Mouse (Mus musculus) heart, postnatal 4 days (tissue): ENCODE measurements around the gene Abcd2. TPM values are rescaled to one million over a fixed set of nuclear protein-coding genes. Genes with fewer than 3 reads are reported as not detected.

Source experiments
- DNase-seq: peaks from one replicate; pipeline ENCODE4 v3.0.0; 2021
- total RNA-seq, 2 experiments: library from RNA; stranded (reverse); gene quantifications; 2 replicates each; pipeline ENCODE4 v1.2.3; 2021

The Abcd2 gene
- total RNA-seq: 1 to 10 TPM; 1.2 to 1.4 TPM

DNA sequence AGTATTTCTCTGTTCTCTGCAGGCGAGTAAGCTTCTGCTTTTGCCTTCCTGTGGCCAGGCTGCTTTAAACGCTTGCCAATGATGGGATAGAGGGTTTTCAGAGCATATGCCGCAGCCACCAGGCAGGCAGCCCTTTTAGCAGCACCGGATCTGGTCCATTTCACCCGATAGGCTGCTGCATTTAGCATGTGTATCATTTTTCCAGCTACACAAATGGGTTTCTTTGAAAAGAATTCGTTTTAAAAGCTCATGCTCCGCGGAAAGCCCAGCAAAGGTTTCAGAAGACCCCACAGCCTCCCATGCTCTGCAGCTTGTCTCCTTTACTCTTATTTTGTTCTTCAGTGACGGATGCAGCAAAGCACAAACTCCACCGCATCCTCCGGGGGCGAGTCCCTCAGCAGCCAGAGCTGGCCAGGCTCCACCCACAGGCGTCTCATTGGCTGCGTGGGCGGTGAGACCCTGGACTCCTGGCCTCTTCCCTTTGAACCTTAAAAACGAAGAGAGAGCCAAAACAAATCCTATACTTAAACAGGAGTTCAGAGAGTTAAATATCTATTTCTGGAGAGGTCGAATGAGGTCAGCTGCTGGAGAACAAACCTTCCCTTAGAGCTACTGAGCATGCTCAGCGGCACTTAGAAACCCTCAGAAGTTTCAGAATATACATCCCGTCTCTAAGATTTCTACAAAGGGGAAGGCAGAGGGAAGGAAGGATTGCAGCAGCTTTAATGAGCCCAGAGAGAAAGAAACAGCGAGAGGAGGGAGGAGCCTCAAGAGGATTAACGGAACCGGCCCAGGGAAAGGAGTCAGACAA is at the start of gene Abcd2:
Gene Abcd2 (minus strand): TSS at position 388 of the 811 bp plus-strand sequence.
- peak; percentile 77 for DNase-seq

DNA sequence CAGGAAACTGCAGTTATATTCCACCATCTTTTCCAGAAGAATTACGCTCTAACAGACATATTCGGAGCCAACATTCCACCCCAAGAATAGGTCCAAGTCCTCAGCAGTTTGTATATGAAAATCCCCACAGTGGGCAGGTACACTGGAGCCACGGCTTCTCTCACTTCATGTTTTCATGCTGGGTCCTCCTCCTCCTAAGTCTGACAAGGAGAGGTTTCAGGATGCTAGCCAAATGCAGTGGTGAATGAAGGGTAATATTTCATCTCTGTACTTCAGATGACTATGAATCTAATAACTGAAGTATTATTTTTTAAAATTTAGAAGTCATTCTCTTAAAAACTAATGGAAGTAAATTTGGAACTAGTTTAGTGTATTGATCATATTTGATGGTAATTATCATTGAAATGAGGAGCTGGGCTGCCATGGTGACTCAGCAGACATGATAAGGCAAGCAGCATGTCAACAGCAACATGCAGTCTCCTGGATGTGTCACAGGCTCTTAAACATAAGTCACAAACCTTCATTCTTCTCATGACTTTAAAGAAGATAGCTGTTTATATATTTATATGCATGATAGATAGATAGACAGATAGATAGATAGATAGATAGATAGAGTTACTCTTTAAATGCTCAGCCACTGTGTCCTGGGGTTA is 49.2 kb upstream of the Abcd2 start:
- no peak for DNase-seq

DNA sequence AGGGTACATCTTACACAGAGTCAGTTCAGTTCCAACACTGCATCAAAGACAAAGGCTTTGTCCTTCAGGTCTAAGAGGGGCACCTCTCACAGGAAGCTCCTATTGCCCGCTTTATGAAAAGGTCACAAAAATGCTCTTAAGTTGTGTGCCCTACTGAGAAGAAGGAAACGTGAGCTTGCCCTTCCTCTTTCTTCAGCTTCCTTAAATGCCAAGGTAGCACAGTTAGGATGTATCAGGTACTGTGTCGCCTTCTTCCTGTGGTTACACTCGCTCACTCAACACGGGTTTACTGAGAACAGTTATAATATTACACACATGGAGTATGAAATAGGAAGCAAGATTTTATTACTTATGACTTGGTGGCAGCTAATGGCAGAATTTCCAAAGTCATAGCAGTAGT is 45.7 kb upstream of the Abcd2 start:
- no peak for DNase-seq

DNA sequence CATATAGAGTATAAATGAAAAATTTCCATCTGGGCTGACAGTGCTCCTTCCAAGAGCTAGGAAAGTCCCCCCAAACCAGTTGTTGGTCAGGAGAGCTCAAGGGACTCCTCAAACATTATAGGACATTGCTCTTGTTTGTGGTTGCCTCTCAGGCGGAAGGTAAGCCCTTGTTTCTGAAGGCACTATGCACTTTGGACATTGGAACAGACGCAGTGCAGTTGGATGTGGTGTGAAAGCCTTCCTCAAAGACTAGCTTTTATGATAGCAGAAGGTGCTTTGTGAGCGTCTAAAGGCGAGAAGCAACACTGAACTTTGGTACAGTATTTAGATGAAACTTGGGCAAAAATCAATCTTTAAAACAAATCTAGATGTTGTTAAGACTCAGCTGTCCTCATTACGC is 14.9 kb upstream of the Abcd2 start:
- DNase-seq: no peak

DNA sequence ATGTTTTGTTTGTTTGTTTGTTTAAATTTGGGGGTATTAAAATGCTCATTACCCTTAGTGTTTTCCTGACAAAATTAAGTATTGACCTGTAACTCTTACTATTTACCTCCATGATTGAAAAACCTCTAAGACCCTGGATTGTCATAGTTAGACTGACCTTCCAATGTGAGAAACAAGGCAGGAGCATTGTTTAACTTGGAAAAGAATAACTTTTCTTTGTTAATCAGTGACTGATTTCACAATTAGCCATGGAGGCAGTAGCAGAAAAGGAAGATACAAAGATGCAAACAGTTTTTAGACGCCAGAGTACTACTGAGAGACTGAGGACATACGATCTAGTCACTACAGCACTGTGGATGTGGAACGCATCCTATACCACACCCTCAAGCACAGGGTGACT is 11.9 kb upstream of the Abcd2 start:
- no peak for DNase-seq

DNA sequence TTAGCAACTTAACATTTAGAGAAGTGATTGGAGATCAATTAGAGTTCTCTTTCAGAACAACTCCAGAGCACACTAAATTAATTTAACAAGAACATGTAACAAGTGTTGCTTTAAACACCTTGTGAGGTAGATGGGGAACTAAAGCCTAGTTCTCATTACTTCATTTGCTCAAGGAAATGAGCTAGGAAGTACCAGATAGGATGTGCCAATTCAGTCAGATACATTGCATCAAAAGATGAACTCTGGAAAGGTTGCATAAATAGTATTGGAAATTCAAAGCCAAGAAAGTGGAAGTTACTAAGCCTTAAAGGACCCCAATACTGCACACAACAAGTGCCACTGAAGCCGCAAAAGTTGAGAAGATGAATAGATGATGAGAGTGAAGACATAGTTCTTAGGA is 10.9 kb upstream of the Abcd2 start:
- no peak for DNase-seq

DNA sequence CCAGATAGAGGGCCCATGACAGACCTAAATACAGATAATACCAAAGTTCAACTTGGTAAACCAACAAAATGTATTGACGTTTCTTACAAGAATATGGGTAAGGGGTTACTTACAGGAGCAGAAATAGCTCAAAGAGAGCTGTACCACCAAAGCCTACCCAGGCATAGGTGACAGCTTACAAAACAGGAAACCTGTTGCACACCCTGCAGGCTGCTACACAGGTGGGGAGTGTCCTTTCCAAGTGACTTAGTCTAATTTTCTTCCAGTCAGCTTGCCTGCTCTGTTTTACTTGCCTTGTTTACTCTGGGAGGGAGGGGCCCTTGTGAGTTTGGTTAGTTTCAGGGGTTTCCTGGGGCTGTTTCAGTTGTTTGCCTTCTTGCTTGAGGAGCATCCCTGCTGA is 9.2 kb upstream of the Abcd2 start:
- no peak for DNase-seq

DNA sequence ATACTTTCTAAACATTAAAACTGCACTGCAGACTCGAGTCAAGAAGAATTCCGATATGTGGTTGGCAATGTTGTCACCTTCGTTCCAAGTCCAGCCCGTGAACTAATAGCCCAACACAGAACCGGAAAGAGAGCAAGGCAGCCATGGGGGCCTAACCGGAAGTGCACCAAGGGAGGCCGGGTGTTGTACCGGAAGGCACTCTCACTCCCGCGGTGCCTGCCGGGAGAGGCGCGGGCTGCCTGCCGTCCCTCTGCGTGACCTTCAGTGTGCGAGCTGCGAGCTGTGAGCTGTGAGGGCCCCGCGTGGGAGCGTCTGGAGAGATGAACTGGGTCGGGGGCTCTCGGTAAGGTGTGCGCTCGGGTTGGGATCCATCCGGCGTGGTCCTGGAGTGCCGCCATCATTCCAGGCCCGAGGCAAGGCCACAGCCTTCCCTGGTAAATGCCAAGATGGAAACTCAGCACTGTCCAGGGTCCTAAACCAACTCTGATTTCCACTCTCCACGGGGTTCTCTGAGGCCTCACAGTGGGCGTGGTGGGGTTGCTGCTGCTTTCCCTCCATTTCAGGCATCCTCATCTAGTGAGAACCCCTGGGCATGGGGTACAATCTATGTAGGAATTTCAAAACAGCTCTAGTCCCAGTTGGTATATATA is 7.8 kb upstream of the Abcd2 start, which contains the start of gene CN725425:
Gene CN725425 (plus strand): TSS at position 239 of the 650 bp plus-strand sequence.
- DNase-seq: no peak

DNA sequence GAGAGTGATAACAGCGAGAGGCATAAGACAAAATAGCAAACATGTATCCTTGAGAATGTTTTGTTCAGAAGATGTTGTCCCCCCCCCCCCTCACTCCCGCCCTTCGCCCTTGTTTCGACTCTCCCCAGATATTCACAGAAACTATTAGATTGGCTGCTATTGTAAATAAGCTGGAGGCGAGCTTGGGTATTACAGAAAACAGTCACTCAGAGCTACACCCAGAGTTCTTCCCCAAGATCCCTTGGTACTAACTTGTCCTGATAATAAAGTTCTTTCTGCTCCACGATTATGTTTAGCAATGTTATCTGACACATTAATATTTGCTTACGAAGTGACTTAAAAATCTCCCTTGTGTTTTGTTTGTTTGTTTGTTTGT is 612 bp upstream of the Abcd2 start:
- no peak for DNase-seq

DNA sequence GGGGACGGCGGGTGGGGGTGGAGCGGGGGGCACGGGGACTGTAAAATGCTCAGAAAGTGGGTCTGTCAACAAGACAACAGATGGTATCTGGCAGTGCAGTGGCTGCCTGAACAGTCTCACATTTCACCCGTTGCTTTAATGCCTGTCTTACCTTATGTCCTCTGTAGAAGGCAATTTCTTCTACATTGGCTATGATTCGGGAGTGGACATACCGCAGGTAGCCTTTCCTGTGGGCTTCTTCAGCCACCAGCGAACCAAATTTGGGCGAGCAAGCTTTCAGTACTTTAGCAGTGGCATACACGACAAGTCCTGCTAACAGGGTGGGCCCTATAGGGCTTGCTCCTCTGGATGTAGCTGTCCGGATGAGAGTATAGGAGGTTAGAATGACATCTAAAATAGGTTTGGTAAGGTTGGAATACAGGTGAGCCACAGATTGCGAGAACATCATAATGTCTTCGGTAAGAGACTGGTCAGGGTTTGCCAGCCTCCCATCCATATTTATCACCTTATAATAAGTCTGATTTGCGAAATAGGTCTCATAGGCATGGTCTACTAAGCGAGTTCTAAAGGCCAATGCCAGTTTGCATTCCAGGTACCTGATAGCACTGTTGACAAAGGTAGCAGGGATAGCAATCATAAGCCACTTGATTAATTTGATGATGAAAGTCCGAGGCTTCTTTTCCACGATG is 936 bp downstream of the Abcd2 start:
- DNase-seq: no peak

DNA sequence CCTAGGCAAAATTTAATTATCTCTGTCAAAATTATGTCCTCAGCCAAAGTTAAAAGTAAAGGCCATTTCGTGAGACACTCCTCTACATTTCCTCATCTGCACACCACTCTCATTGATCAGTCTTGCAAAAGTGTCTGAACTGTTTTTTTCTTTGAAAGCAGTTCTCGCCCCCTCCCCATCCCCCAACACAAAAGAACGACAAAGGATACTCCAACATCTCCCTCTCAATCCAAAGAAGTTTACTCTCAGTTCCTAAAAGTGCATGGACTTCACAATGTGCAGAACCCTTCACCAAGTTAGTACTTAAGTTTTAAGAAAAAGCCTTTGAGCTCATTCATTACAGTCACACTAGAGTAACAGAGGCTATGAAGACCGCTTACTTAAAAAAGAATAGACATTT is 1.6 kb downstream of the Abcd2 start:
- DNase-seq: no peak

DNA sequence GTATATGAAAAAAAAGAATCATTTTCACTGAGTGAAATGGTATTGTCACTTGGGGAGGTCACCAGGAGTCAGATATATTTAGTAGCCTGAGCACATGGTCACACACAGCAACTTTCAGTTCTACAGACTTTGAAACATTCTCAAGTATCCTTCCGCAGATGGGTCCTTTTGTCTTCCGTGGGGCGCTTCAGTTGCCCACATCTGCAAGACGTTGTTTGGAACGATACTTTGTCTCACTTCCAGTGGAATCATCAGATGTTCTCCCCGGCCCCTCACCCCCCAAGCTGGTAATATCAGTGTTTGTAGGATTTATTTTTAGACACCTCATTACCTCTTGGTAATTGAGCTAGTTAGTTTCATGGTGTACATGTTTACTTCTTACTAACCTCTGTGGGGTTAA is 5.2 kb downstream of the Abcd2 start:
- no peak for DNase-seq

DNA sequence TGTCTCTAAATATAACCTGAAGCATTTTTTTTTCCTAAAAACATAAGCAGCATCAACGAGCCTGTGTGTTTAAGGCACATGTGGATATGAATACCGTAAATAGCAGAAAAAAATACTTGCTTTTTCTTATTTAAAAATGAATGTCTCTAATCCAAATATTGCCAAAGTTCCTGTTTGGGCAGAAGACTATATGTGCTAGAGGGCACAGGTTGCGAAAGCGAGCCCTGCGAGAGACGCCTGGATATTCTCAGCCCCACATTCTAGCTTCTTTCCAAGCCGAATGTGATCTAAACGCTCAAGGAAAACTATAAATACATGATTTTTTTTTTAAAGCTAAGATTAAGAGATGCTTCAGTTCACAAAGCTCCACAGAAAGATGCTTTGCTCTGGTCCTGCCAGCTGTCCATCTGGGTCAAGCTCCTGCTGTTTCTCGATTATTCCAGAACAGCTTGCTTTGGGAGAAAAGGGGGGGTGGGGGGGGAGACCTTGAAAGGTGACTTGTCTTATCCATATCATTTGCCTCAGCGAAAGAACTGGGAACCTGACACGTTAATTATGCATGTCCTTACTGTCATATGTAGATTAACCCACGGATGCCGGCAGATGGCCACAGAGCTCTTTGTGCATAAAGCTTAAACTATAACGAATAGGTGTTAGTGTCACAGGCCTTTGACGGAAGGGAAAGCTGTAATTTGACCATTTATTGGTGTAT is 11.5 kb downstream of the Abcd2 start:
- DNase-seq: no peak

DNA sequence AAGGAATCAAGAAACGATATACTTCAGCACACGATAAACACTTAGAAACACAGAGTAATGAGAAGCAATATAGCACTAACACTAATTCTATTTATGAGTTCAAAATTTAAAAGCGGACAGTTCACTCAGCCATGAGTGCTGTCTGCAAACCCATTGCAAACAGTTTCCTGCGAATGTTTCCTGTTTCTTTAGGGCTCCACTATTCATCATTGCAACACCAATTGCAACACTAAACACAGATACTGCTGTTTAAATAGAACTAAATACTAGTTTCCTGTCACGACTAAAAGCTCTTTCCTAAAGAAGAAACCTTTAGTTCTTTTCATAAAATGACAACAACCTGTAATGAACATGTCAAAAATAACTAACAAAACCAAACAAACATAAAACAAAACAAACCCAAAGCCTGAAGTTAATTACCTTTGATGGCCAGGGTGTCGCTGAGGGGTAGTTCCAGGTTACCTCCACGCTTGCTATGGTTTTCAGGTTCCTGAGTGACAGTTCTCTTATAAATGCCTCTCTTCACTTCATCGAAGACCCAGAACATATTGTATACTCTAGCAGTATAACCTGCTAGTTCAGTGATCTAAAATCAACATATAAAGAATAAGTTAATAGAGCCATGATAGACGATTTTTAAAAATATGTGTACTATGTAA is 12.8 kb downstream of the Abcd2 start:
- no peak for DNase-seq

DNA sequence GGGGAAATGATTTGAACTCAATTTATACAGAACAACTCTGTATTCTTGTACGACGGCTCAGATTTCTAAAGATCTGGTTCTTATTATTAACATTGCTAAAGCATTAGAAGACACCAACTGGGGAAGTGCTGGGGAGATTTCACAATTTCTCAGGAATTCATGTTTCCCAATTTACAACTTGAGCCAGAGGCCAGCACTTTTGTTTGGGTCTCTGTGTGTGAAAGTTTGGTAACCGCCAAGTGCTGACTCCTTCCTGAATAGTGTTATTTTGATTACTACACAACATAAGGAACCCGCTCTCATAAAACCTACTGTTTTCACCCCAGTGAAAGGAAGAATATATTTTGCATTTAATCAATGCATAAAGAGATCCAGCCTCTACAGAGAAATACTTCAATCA is 19.4 kb downstream of the Abcd2 start:
- DNase-seq: no peak

DNA sequence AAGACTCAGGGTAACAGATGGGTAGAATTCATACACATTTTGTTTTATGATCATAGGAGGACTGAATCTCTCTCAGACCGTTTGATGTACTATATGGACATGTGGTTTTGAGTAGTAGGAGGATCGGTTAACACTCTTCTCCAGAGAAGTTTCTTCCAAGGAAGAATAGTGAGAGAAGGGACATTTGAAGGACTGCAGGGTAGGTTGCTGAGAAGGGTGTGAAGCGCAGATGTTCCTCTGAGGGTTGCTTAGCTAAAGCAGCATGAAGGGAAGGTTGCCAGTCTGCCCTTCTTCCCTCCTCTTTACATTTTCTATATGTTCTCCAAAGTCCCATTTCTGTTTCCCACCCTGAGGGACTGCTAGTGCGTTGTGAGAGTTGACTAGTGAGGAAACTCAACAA is 20.3 kb downstream of the Abcd2 start:
- no peak for DNase-seq

DNA sequence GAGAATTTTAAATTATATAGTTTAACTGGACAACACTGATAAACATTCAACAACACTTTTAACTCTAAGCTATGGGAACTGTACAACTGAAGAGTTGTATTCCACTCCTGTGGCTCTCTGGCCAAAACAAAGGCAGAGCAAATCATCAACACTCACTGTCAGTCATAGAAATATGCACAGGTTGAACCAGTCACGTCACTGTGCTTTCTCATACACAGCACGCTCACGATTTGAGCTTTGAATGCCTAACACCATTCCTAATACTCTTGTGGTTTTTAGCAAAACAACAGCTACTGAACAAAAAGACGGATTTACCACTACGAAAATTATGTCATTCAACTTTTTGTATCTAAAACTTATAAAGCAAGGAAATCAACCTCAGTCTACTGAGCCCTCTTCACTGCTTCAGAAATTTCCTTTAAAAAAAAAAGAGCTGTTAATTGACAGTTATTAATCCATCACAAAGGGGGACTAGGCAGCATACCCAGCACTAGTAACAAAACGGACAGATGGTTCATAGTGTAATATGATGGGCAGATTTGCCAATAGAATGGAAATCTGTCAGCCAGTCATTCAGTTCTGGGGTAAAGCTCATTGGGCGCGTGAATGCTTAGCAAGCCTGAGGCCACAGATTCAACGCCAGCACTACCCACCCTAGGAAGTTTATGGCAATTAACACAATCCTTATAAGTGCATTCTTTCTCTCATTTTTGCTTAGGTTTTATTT is 20.8 kb downstream of the Abcd2 start:
- no peak for DNase-seq

DNA sequence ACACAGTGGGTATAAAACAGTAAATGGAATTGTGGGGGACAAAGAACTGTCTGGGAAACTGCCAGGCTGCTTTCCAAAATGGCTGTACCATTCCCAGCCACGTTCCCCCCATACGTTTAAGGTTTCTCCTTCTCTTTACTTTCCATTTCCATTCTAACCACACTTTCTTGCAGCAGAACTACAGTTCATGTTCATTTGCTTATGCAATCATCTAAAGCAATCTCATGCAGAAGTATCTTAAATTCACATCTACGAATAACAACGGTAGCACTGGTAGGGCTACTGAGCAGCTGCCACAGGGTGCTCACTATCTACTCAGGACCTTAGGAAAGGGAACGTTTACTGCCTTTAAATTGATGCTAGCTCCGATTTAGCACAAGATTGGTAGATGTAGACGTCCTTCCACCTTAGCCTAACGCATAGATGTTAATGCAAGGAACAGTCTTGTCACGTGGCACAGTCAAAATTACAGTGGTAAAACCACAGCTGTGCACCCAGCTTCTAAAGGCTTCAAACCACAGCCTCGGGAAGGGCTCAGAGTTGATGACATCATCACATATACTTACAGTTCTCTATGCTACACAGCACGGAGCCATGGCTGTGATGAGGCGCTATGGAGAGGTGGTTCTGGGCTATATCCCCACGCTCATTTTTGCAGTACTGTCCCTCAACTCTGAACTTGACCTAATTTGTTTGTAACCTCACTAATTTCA is 23.6 kb downstream of the Abcd2 start:
- DNase-seq: no peak

DNA sequence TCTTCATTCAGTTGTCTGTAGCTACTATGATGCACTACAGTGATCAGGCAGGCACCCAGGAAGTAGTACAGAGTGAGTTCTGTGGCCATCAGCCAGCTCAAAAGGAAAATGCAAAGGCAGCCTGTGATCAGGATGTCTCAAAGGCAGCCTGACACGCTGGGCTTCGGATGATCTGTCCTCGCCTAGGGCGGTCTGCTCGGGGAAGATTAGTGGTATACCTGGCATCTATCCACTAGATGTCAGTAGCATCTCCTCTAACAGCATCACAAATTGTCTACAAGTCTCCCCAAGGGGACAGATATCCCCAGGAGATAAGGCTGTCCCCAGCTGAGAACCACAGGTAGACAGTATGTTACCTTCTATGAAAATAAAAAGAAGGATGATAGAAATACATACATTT is 26.6 kb downstream of the Abcd2 start:
- peak; percentile 15 for DNase-seq

DNA sequence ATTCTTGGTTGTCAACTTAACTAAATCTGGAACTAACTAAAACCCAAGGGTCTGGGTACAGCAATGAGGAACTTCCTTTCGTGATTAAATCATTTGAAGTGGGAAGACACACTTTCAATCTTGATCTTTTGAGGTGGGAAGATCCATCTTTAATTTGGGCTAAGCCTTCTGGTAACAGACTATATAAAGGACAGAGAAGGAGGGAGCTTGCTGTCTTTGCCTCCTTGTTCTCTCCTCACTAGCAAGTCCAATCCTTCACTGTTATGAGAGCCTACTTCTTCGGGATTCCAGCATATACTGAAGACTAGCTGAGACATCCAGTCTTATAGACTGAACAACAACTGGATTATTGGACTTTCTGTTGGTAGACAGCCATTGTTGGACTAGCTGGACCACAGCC is 28.1 kb downstream of the Abcd2 start:
- DNase-seq: no peak

DNA sequence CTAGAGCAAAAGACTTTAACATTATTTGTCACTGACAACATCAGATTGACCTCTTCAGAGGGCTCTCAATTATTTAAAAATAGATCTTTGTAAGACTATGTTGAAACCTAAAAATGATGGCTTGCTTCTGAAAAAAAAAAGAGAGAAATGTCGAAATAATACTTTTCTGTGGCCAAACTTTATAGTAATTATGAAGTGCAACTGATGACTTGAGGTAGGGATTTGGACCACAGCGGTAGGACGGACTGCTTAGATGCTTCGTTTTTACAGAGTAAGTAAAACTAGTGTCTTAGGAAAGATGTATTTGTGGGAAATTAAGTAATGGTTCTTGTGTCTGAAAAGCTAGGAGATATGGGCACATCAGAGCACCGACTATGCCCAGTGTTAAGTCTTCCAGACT is 30.4 kb downstream of the Abcd2 start:
- DNase-seq: no peak
